Mouse (Mus musculus) heart, postnatal 0 days (tissue): ENCODE measurements around the gene Mrps2. TPM values are rescaled to one million over a fixed set of nuclear protein-coding genes. Genes with fewer than 3 reads are reported as not detected.

ENCODE experiments used
- ATAC-seq: fragments of 200-750 bp; cut with Nextera tagmentation; 2 replicates; pipeline ENCODE4 v1.8.0; 2017; ENCODE audit warnings: low read depth, moderate number of reproducible peaks, moderate library complexity; ENCODE audit not compliant: insufficient read depth
- DNase-seq: peaks from one replicate; pipeline ENCODE4 v3.0.0-alpha.2; 2016; ENCODE audit warnings: low spot score
- H3K27ac ChIP-seq: fragments of 300-500 bp; sonication (generic); 2 replicates; pipeline ENCODE4 v1.5.1; 2014; ENCODE audit warnings: low read depth, mild to moderate bottlenecking
- H3K27me3 ChIP-seq: fragments of 300-500 bp; sonication (generic); 2 replicates; pipeline ENCODE4 v1.6.1; 2014; ENCODE audit warnings: low read length, mixed read lengths; ENCODE audit not compliant: control insufficient read depth, insufficient read depth
- H3K36me3 ChIP-seq: fragments of 300-500 bp; sonication (generic); replicated peaks from 2 replicates; pipeline ENCODE4 v1.6.1; 2014; ENCODE audit warnings: low read length, mixed read lengths; ENCODE audit not compliant: control insufficient read depth, insufficient read depth
- H3K4me1 ChIP-seq: fragments of 300-500 bp; sonication (generic); 2 replicates; pipeline ENCODE4 v1.6.1; 2014; ENCODE audit warnings: antibody characterized with exemption; ENCODE audit not compliant: control insufficient read depth, insufficient read depth
- H3K4me2 ChIP-seq: fragments of 300-500 bp; sonication (generic); 2 replicates; pipeline ENCODE4 v1.6.1; 2014; ENCODE audit warnings: low read depth, mild to moderate bottlenecking, low read length, moderate library complexity
- H3K4me3 ChIP-seq: fragments of 300-500 bp; sonication (generic); 2 replicates; pipeline ENCODE4 v1.5.1; 2014; ENCODE audit warnings: low read depth, low read length
- H3K9ac ChIP-seq: fragments of 300-500 bp; sonication (generic); replicated peaks from 2 replicates; pipeline ENCODE4 v1.6.1; 2014; ENCODE audit warnings: low read depth, low read length, mixed read lengths
- H3K9me3 ChIP-seq: fragments of 300-500 bp; sonication (generic); replicated peaks from 2 replicates; pipeline ENCODE4 v1.6.1; 2016; ENCODE audit warnings: low read length; ENCODE audit not compliant: control insufficient read depth
- CTCF ChIP-seq: IDR thresholded peaks from 2 replicates; pipeline ENCODE4 v1.5.1; 2016; ENCODE audit warnings: antibody characterized with exemption, control low read depth, low read depth
- EP300 ChIP-seq: IDR thresholded peaks from 2 replicates; pipeline ENCODE4 v1.6.1; 2016; ENCODE audit warnings: antibody characterized with exemption, low read depth
- WGBS: fragments of 180-500 bp; shearing (Covaris S2); extraction: QIAGEN DNeasy Blood & Tissue Kit; methylation state at CpG from one replicate; pipeline ENCODE4 v1.1.7; 2014; 5-methylcytosine and 5-hydroxymethylcytosine counted together
- polyA plus RNA-seq: library from polyadenylated mRNA; unstranded; fragments of >200 nt; fragmentation: Nextera tagmentation; extraction: Ambion mirVana; gene quantifications from 2 replicates; pipeline ENCODE4 v1.2.1, GENCODE M21; 2015
- total RNA-seq: library from RNA; depleted of rRNA; stranded (reverse); fragments of >200 nt; gene quantifications from 2 replicates; pipeline ENCODE4 v1.2.3, GENCODE M21; 2014; ENCODE audit warnings: low replicate concordance; rRNA removed

The Mrps2 gene
- total RNA-seq (29.8 and 37.1 TPM in 2 replicates), polyA plus RNA-seq (40.9 and 45.0 TPM in 2 replicates)

DNA sequence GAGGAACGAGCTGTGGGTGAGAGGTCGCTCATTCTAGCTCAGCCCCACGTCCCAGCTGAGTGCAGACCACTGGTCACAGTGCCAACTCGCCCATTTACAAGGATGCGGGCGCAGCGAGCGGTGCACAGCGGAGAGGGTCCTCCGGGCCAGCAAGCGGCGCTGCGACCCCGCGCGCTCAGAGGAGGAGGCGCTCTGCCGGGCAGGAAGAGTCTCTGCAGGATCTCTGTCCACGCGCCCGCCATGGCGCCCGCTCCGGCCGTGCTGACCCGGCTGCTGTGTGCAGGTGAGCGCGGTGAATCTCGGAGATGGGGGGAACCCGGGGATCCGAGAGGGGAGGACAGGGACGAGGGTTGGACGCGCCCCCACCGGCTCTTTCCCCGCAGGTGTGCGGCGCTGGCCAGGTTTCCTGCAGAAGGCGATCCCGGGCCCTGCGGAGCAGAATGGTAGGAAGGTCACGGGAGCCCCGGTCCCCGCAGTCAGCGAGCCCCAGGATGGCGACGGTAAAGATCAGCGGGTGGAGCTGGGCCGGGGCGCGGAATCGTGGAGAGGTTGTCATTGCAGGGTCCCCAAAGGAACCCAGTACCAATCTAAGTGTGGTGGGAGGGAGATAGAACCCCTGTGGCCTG is at the start of gene Mrps2:
Gene Mrps2 (plus strand): TSS at position 207 of the 626 bp plus-strand sequence.
- H3K4me2 ChIP-seq: peak within 1 kb of the TSS; percentile 76
- H3K9me3 ChIP-seq: no peaks in the 10 kb centered on the region
- H3K4me1 ChIP-seq: peaks cover 6% of the 10 kb centered on the region; the same call in 1 of the 2 replicates
- H3K27me3 ChIP-seq: 0 out of 2 replicates have a peak, but pooled peaks cover 4% of the 10 kb centered on the region
- peak within 1 kb of the TSS; percentile 91 for H3K9ac ChIP-seq
- DNase-seq (peak; percentile 87), ATAC-seq (peak; percentile 92)
- H3K36me3 ChIP-seq: peaks cover 26% of the 10 kb centered on the region
- peak; percentile 82 for TF ChIP-seq CTCF
- 0 out of 2 replicates have a peak, but pooled peaks have one; percentile 29 for TF ChIP-seq EP300
- H3K4me3 ChIP-seq: peak within 1 kb of the TSS; percentile 87
- under 1% methylated on average over 52 of the region's 52 CpGs for WGBS
- peak within 1 kb of the TSS; percentile 54 for H3K27ac ChIP-seq

DNA sequence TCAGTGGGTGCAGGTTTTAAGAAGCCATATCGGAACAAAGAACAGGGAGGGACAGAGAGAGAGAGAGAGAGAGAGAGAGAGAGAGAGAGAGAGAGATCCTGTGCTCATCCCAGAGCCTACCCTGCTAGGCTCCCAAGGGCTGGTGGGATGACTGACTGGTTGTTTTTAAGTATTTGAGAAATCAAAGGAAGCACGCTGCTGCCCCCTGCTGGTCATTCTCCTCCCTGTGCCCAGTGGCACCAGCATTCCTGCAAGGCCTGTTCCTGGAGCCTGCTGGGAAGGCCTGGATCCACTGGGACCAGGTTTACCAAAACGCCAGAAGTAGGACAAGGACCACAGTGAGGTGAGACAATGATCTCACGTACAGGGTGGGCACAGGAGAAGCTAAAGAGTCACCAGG is 48.0 kb upstream of the Mrps2 start:
- H3K27me3 ChIP-seq: peaks cover 12% of the 10 kb centered on the region
- 24% methylated on average over 4 of the region's 4 CpGs for WGBS
- H3K4me2 ChIP-seq: no peak overlapping the region
- TF ChIP-seq CTCF (peak; percentile 87), EP300 (no peak)
- H3K27ac ChIP-seq: no peak overlapping the region
- ATAC-seq (no peak), DNase-seq (peak; percentile 78)
- peaks cover 9% of the 10 kb centered on the region for H3K4me1 ChIP-seq
- H3K36me3 ChIP-seq: no peaks in the 10 kb centered on the region
- no peak overlapping the region for H3K4me3 ChIP-seq
- no peak overlapping the region for H3K9ac ChIP-seq
- H3K9me3 ChIP-seq: no peaks in the 10 kb centered on the region

DNA sequence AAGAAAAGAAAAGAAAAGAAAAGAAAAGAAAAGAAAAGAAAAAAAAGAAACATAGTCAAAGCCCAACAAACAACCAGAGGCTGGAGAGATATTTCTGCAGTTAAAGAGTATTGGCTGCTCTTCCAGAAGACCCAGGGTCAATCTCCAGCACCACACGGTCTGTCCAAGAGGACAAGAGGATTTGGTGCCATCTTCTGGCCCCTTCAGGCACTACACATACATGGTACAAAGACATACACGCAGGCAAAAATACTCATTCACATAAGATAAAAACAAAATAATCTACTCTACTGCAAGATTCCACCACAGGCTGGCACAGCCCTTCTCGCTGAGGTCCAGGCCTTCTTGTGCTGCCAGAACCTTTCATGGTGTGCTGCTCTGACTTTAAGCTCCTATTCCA is 44.7 kb upstream of the Mrps2 start:
- no peaks in the 10 kb centered on the region for H3K9me3 ChIP-seq
- no peak overlapping the region for H3K9ac ChIP-seq
- WGBS: 24% methylated on average over 3 of the region's 3 CpGs

DNA sequence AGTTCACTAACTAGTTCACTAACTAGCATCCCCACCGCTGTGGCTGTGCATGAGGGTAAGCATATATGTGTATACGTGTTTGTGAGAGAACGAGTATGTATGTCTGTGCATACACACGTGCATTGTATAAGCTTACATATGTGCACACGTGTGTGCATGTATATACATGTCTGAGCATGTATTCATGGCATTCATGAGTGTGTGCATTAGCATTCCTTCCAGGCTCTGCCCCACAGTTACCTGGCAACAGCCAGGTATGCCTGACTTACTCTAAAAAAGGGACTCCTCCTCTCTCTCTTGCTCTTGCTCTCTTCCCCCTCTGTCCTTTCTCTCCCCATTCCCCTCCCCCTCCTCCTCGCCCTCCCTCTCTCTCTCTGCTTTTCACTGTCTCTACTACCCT is 40.6 kb upstream of the Mrps2 start:
- no peak for TF ChIP-seq CTCF
- no peak for TF ChIP-seq EP300
- Histone ChIP-seq H3K9ac (no peak overlapping the region), H3K27ac (no peak overlapping the region), H3K4me1 (no peaks in the 10 kb centered on the region), H3K4me2 (no peak overlapping the region), H3K27me3 (no peaks in the 10 kb centered on the region), H3K4me3 (no peak overlapping the region), H3K9me3 (peaks cover 6% of the 10 kb centered on the region; the same call in 1 of the 2 replicates), H3K36me3 (no peaks in the 10 kb centered on the region)
- 69% methylated on average over 6 of the region's 6 CpGs for WGBS
- DNase-seq: no peak
- no peak for ATAC-seq

More for the DNA sequence above, 44.7 kb upstream of the Mrps2 start:
- Histone ChIP-seq H3K36me3 (no peaks in the 10 kb centered on the region), H3K4me3 (no peak overlapping the region), H3K27me3 (peaks cover 12% of the 10 kb centered on the region), H3K4me1 (no peaks in the 10 kb centered on the region), H3K4me2 (no peak overlapping the region), H3K27ac (no peak overlapping the region)
- TF ChIP-seq EP300 (no peak), CTCF (peak; percentile 40)
- no peak for DNase-seq
- ATAC-seq: no peak

DNA sequence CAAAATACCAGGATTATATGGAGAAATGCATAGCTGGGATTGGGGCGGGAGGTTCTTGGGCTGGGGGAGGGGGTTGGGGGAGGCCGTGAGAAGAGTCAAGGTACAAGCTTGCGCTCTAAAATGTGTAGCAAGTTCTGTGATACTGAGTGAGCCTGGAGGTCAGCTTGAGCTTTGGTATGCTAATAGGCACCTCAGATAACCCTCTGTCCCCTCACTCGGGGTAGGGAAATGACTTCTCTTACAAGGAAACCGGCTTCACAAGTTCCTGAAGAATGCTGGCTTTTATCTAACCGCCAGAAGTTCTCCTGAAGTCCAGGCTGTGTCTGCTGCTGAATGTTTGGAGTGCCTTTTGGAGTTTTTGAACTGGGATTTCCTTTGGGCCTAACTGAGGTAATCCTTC is 37.0 kb upstream of the Mrps2 start:
- no peak overlapping the region for H3K27ac ChIP-seq
- DNase-seq (no peak), ATAC-seq (no peak)
- H3K27me3 ChIP-seq: no peaks in the 10 kb centered on the region
- no peak overlapping the region for H3K4me3 ChIP-seq
- H3K9ac ChIP-seq: no peak overlapping the region
- no peaks in the 10 kb centered on the region for H3K36me3 ChIP-seq
- H3K4me2 ChIP-seq: no peak overlapping the region
- WGBS: 36% methylated on average over 6 of the region's 6 CpGs
- peaks cover 6% of the 10 kb centered on the region; the same call in 1 of the 2 replicates for H3K9me3 ChIP-seq
- no peaks in the 10 kb centered on the region for H3K4me1 ChIP-seq
- TF ChIP-seq EP300 (no peak), CTCF (no peak)
